Mouse (Mus musculus) heart, embryonic 12.5 days (tissue): ENCODE results near the gene Plxna2. TPM values are rescaled to one million over a fixed set of nuclear protein-coding genes. Genes with fewer than 3 reads are reported as not detected.

ENCODE experiments used
- ATAC-seq: fragments of 200-750 bp; cut with Nextera tagmentation; 2 replicates; pipeline ENCODE4 v1.8.0; 2017; ENCODE audit warnings: moderate TSS enrichment, moderate library complexity; ENCODE audit not compliant: insufficient number of reproducible peaks, low FRiP score
- H3K27ac ChIP-seq: fragments of 300-500 bp; sonication (generic); 2 replicates; pipeline ENCODE4 v1.5.1; 2016; ENCODE audit warnings: mild to moderate bottlenecking, moderate library complexity; ENCODE audit not compliant: poor library complexity, severe bottlenecking
- H3K27me3 ChIP-seq: fragments of 300-500 bp; sonication (generic); replicated peaks from 2 replicates; pipeline ENCODE4 v1.6.1; 2016; ENCODE audit warnings: mild to moderate bottlenecking, moderate library complexity
- H3K36me3 ChIP-seq: fragments of 300-500 bp; sonication (generic); 2 replicates; pipeline ENCODE4 v1.6.1; 2016; ENCODE audit warnings: mild to moderate bottlenecking, moderate library complexity
- H3K4me1 ChIP-seq: fragments of 300-500 bp; sonication (generic); replicated peaks from 2 replicates; pipeline ENCODE4 v1.6.1; 2016; ENCODE audit warnings: mild to moderate bottlenecking
- H3K4me2 ChIP-seq: fragments of 300-500 bp; sonication (generic); 2 replicates; pipeline ENCODE4 v1.6.1; 2016; ENCODE audit warnings: mild to moderate bottlenecking, moderate library complexity
- H3K4me3 ChIP-seq: fragments of 300-500 bp; sonication (generic); 2 replicates; pipeline ENCODE4 v1.5.1; 2016; ENCODE audit warnings: mild to moderate bottlenecking
- H3K9ac ChIP-seq: fragments of 300-500 bp; sonication (generic); 2 replicates; pipeline ENCODE4 v1.6.1; 2016; ENCODE audit warnings: mild to moderate bottlenecking, moderate library complexity
- H3K9me3 ChIP-seq: fragments of 300-500 bp; sonication (generic); replicated peaks from 2 replicates; pipeline ENCODE4 v1.6.1; 2016; ENCODE audit warnings: mild to moderate bottlenecking, moderate library complexity
- WGBS: fragments of 180-500 bp; shearing (Covaris S2); methylation state at CpG from one replicate; pipeline ENCODE4 v1.1.7; 2016; 5-methylcytosine and 5-hydroxymethylcytosine counted together
- polyA plus RNA-seq: library from polyadenylated mRNA; unstranded; fragments of >200 nt; fragmentation: Nextera tagmentation; extraction: Ambion mirVana; gene quantifications from 2 replicates; pipeline ENCODE4 v1.2.1, GENCODE M21; 2016

Gene Plxna2
- polyA plus RNA-seq, 1 experiment from 2014 or later, result 8.0 TPM

- H3K27ac ChIP-seq, result no peak overlapping the region
- H3K36me3 ChIP-seq, result peaks cover 7% of the 10 kb centered on the region; the same call in 1 of the 2 replicates
- no peak overlapping the region for H3K9ac ChIP-seq
- ATAC-seq, result no peak; the same call in 1 of the 2 replicates
- H3K9me3 ChIP-seq, result no peaks in the 10 kb centered on the region
- no peak overlapping the region for H3K4me2 ChIP-seq
- H3K4me1 ChIP-seq, result peaks cover 26% of the 10 kb centered on the region
- H3K4me3 ChIP-seq, result no peak overlapping the region
- H3K27me3 ChIP-seq, result no peaks in the 10 kb centered on the region
Observed at GRCm38 (mm10) chr1:194747258-194747657, 129.2 kb downstream of the Plxna2 start.

GRCm38 (mm10) chr1:194753168-194753567, 135.2 kb downstream of the Plxna2 start:
- H3K27ac ChIP-seq, result no peak overlapping the region
- H3K9ac ChIP-seq, result no peak overlapping the region
- no peak overlapping the region for H3K4me3 ChIP-seq
- no peaks in the 10 kb centered on the region for H3K4me1 ChIP-seq
- H3K4me2 ChIP-seq, result no peak overlapping the region
- WGBS, result 48% methylated on average over 2 of the region's 2 CpGs
- ATAC-seq, result no peak
- no peaks in the 10 kb centered on the region for H3K9me3 ChIP-seq
- peaks cover 24% of the 10 kb centered on the region for H3K36me3 ChIP-seq
- H3K27me3 ChIP-seq, result no peaks in the 10 kb centered on the region

GRCm38 (mm10) chr1:194756001-194756400, 138.0 kb downstream of the Plxna2 start:
- H3K4me2 ChIP-seq, result no peak overlapping the region
- H3K36me3 ChIP-seq, result peaks cover 25% of the 10 kb centered on the region
- H3K4me3 ChIP-seq, result no peak overlapping the region
- H3K4me1 ChIP-seq, result no peaks in the 10 kb centered on the region
- H3K27ac ChIP-seq, result no peak overlapping the region
- H3K9ac ChIP-seq, result no peak overlapping the region
- no peak for ATAC-seq
- H3K9me3 ChIP-seq, result no peaks in the 10 kb centered on the region
- H3K27me3 ChIP-seq, result no peaks in the 10 kb centered on the region

- ATAC-seq, result no peak
- Histone ChIP-seq H3K4me2 (no peak overlapping the region), H3K36me3 (peaks cover 21% of the 10 kb centered on the region), H3K27ac (no peak overlapping the region), H3K9ac (no peak overlapping the region), H3K9me3 (no peaks in the 10 kb centered on the region), H3K27me3 (no peaks in the 10 kb centered on the region), H3K4me1 (no peaks in the 10 kb centered on the region), H3K4me3 (no peak overlapping the region)
- WGBS, result 83% methylated on average over 2 of the region's 2 CpGs
Observed at GRCm38 (mm10) chr1:194756409-194756808, 138.4 kb downstream of the Plxna2 start.

- no peak overlapping the region for H3K4me2 ChIP-seq
- H3K27ac ChIP-seq, result no peak overlapping the region
- peaks cover 21% of the 10 kb centered on the region; the same call in 1 of the 2 replicates for H3K36me3 ChIP-seq
- no peaks in the 10 kb centered on the region for H3K4me1 ChIP-seq
- ATAC-seq, result no peak
- no peaks in the 10 kb centered on the region for H3K9me3 ChIP-seq
- H3K27me3 ChIP-seq, result no peaks in the 10 kb centered on the region
- no peak overlapping the region for H3K9ac ChIP-seq
- WGBS, result 89% methylated on average over 3 of the region's 3 CpGs
- no peak overlapping the region for H3K4me3 ChIP-seq
Observed at GRCm38 (mm10) chr1:194756863-194757262, 138.8 kb downstream of the Plxna2 start.

- H3K4me2 ChIP-seq, result no peak overlapping the region
- no peaks in the 10 kb centered on the region for H3K27me3 ChIP-seq
- H3K9ac ChIP-seq, result no peak overlapping the region
- WGBS, result 71% methylated on average over 2 of the region's 2 CpGs
- no peak overlapping the region for H3K27ac ChIP-seq
- H3K4me3 ChIP-seq, result no peak overlapping the region
- H3K4me1 ChIP-seq, result peaks cover 5% of the 10 kb centered on the region; the same call in 1 of the 2 replicates
- no peaks in the 10 kb centered on the region for H3K9me3 ChIP-seq
- peaks cover 24% of the 10 kb centered on the region; the same call in 1 of the 2 replicates for H3K36me3 ChIP-seq
- ATAC-seq, result no peak
Observed at GRCm38 (mm10) chr1:194761432-194762212, 143.6 kb downstream of the Plxna2 start.

GRCm38 (mm10) chr1:194762896-194763295, 144.9 kb downstream of the Plxna2 start:
- no peak overlapping the region for H3K9ac ChIP-seq
- no peak for ATAC-seq
- H3K4me2 ChIP-seq, result no peak overlapping the region
- no peaks in the 10 kb centered on the region for H3K9me3 ChIP-seq
- H3K4me3 ChIP-seq, result no peak overlapping the region
- no peaks in the 10 kb centered on the region for H3K27me3 ChIP-seq
- H3K4me1 ChIP-seq, result peaks cover 5% of the 10 kb centered on the region; the same call in 1 of the 2 replicates
- WGBS, result 27% methylated on average over 5 of the region's 5 CpGs
- no peak overlapping the region for H3K27ac ChIP-seq
- H3K36me3 ChIP-seq, result peaks cover 29% of the 10 kb centered on the region

- Histone ChIP-seq H3K4me1 (peaks cover 5% of the 10 kb centered on the region; the same call in 1 of the 2 replicates), H3K36me3 (peaks cover 26% of the 10 kb centered on the region), H3K27ac (no peak overlapping the region), H3K4me2 (no peak overlapping the region), H3K4me3 (no peak overlapping the region), H3K9me3 (no peaks in the 10 kb centered on the region), H3K27me3 (no peaks in the 10 kb centered on the region), H3K9ac (no peak overlapping the region)
- ATAC-seq, result no peak
Observed at GRCm38 (mm10) chr1:194764951-194765350, 146.9 kb downstream of the Plxna2 start.

GRCm38 (mm10) chr1:194768799-194769198, 150.8 kb downstream of the Plxna2 start:
- no peak overlapping the region for H3K4me3 ChIP-seq
- no peak overlapping the region for H3K4me2 ChIP-seq
- WGBS, result 69% methylated on average over 1 of the region's 1 CpGs
- no peaks in the 10 kb centered on the region for H3K9me3 ChIP-seq
- H3K4me1 ChIP-seq, result no peaks in the 10 kb centered on the region
- no peak overlapping the region for H3K9ac ChIP-seq
- H3K27ac ChIP-seq, result no peak overlapping the region
- peaks cover 23% of the 10 kb centered on the region for H3K36me3 ChIP-seq
- H3K27me3 ChIP-seq, result no peaks in the 10 kb centered on the region
- no peak for ATAC-seq

- Histone ChIP-seq H3K9ac (no peak overlapping the region), H3K27me3 (no peaks in the 10 kb centered on the region), H3K4me2 (no peak overlapping the region), H3K4me3 (no peak overlapping the region), H3K4me1 (no peaks in the 10 kb centered on the region), H3K9me3 (no peaks in the 10 kb centered on the region), H3K27ac (no peak overlapping the region), H3K36me3 (peaks cover 9% of the 10 kb centered on the region)
- no peak for ATAC-seq
- 64% methylated on average over 3 of the region's 3 CpGs for WGBS
Observed at GRCm38 (mm10) chr1:194772053-194772452, 154.0 kb downstream of the Plxna2 start.

- H3K36me3 ChIP-seq, result peaks cover 4% of the 10 kb centered on the region; the same call in 1 of the 2 replicates
- no peaks in the 10 kb centered on the region for H3K27me3 ChIP-seq
- no peak overlapping the region for H3K9ac ChIP-seq
- H3K4me2 ChIP-seq, result no peak overlapping the region
- no peak for ATAC-seq
- no peak overlapping the region for H3K27ac ChIP-seq
- no peaks in the 10 kb centered on the region for H3K4me1 ChIP-seq
- no peak overlapping the region for H3K4me3 ChIP-seq
- WGBS, result 62% methylated on average over 3 of the region's 3 CpGs
- no peaks in the 10 kb centered on the region for H3K9me3 ChIP-seq
Observed at GRCm38 (mm10) chr1:194773899-194774298, 155.9 kb downstream of the Plxna2 start.

- H3K36me3 ChIP-seq, result peaks cover 4% of the 10 kb centered on the region; the same call in 1 of the 2 replicates
- H3K9ac ChIP-seq, result no peak overlapping the region
- no peak overlapping the region for H3K4me2 ChIP-seq
- no peaks in the 10 kb centered on the region for H3K9me3 ChIP-seq
- H3K4me1 ChIP-seq, result no peaks in the 10 kb centered on the region
- H3K27me3 ChIP-seq, result no peaks in the 10 kb centered on the region
- no peak overlapping the region for H3K27ac ChIP-seq
- 61% methylated on average over 2 of the region's 2 CpGs for WGBS
- H3K4me3 ChIP-seq, result no peak overlapping the region
- no peak for ATAC-seq
Observed at GRCm38 (mm10) chr1:194774350-194774749, 156.3 kb downstream of the Plxna2 start.
